Mouse (Mus musculus) lung, embryonic 15.5 days (tissue): ENCODE results near the gene Mybbp1a. TPM values are rescaled to one million over a fixed set of nuclear protein-coding genes. Genes with fewer than 3 reads are reported as not detected.

ENCODE experiments used
- ATAC-seq: fragments of 200-750 bp; cut with Nextera tagmentation; 2 replicates; pipeline ENCODE4 v1.8.0; 2017; ENCODE audit warnings: moderate number of reproducible peaks, borderline replicate concordance; ENCODE audit not compliant: low FRiP score, low TSS enrichment; ENCODE audit errors: extremely low read depth
- H3K27ac ChIP-seq: fragments of 300-500 bp; sonication (generic); 2 replicates; pipeline ENCODE4 v1.5.1; 2015; ENCODE audit warnings: moderate library complexity, mild to moderate bottlenecking, inconsistent platforms
- H3K27me3 ChIP-seq: fragments of 300-500 bp; sonication (generic); 2 replicates; pipeline ENCODE4 v1.6.1; 2015; ENCODE audit warnings: inconsistent platforms
- H3K36me3 ChIP-seq: fragments of 300-500 bp; sonication (generic); 2 replicates; pipeline ENCODE4 v1.6.1; 2015; ENCODE audit warnings: inconsistent platforms
- H3K4me1 ChIP-seq: fragments of 300-500 bp; sonication (generic); 2 replicates; pipeline ENCODE4 v1.6.1; 2015; ENCODE audit warnings: inconsistent platforms
- H3K4me2 ChIP-seq: fragments of 300-500 bp; sonication (generic); 2 replicates; pipeline ENCODE4 v1.6.1; 2015; ENCODE audit warnings: inconsistent platforms, mild to moderate bottlenecking, moderate library complexity
- H3K4me3 ChIP-seq: fragments of 300-500 bp; sonication (generic); 2 replicates; pipeline ENCODE4 v1.5.1; 2015; ENCODE audit warnings: mild to moderate bottlenecking, inconsistent platforms
- H3K9ac ChIP-seq: fragments of 300-500 bp; sonication (generic); 2 replicates; pipeline ENCODE4 v1.6.1; 2015; ENCODE audit warnings: inconsistent platforms
- H3K9me3 ChIP-seq: fragments of 300-500 bp; sonication (generic); 2 replicates; pipeline ENCODE4 v1.6.1; 2016; ENCODE audit warnings: inconsistent platforms
- WGBS: fragments of 180-500 bp; shearing (Covaris S2); methylation state at CpG from one replicate; pipeline ENCODE4 v1.1.7; 2015; 5-methylcytosine and 5-hydroxymethylcytosine counted together
- polyA plus RNA-seq: library from polyadenylated mRNA; unstranded; fragments of >200 nt; fragmentation: Nextera tagmentation; extraction: Ambion mirVana; gene quantifications from 2 replicates; pipeline ENCODE4 v1.2.1, GENCODE M21; 2015

Mybbp1a gene
- polyA plus RNA-seq, 1 experiment from 2014 or later, result 140 TPM

- no peak overlapping the region for H3K9ac ChIP-seq
- no peaks in the 10 kb centered on the region for H3K36me3 ChIP-seq
- H3K4me1 ChIP-seq, result peaks cover 66% of the 10 kb centered on the region
- H3K4me3 ChIP-seq, result no peak overlapping the region
- no peaks in the 10 kb centered on the region for H3K9me3 ChIP-seq
- no peak for ATAC-seq
- no peaks in the 10 kb centered on the region for H3K27me3 ChIP-seq
- 66% methylated on average over 6 of the region's 6 CpGs for WGBS
- no peak overlapping the region for H3K4me2 ChIP-seq
- peak overlapping the region; percentile 89 for H3K27ac ChIP-seq
Observed at GRCm38 (mm10) chr11:72471381-72471780, 30.2 kb downstream of the Mybbp1a start.

- Histone ChIP-seq H3K27ac (peak overlapping the region; percentile 89), H3K27me3 (no peaks in the 10 kb centered on the region), H3K9me3 (no peaks in the 10 kb centered on the region), H3K4me2 (no peak overlapping the region), H3K4me3 (no peak overlapping the region), H3K4me1 (peaks cover 65% of the 10 kb centered on the region), H3K9ac (no peak overlapping the region), H3K36me3 (no peaks in the 10 kb centered on the region)
- 49% methylated on average over 4 of the region's 4 CpGs for WGBS
- ATAC-seq, result peak; percentile 36
Observed at GRCm38 (mm10) chr11:72473540-72473939, 32.4 kb downstream of the Mybbp1a start.

GRCm38 (mm10) chr11:72474926-72475325 lies 33.8 kb downstream of the Mybbp1a start:
- ATAC-seq, result no peak
- Histone ChIP-seq H3K27ac (peak overlapping the region; percentile 12; the same call in 1 of the 2 replicates), H3K4me1 (peaks cover 51% of the 10 kb centered on the region), H3K4me2 (no peak overlapping the region), H3K9ac (no peak overlapping the region), H3K36me3 (no peaks in the 10 kb centered on the region), H3K9me3 (no peaks in the 10 kb centered on the region), H3K4me3 (no peak overlapping the region), H3K27me3 (no peaks in the 10 kb centered on the region)
- 69% methylated on average over 3 of the region's 3 CpGs for WGBS

GRCm38 (mm10) chr11:72475408-72475807 lies 34.3 kb downstream of the Mybbp1a start:
- no peaks in the 10 kb centered on the region for H3K27me3 ChIP-seq
- WGBS, result 70% methylated on average over 7 of the region's 7 CpGs
- H3K36me3 ChIP-seq, result no peaks in the 10 kb centered on the region
- H3K4me2 ChIP-seq, result no peak overlapping the region
- peaks cover 47% of the 10 kb centered on the region for H3K4me1 ChIP-seq
- no peak overlapping the region for H3K4me3 ChIP-seq
- no peak for ATAC-seq
- no peak overlapping the region for H3K9ac ChIP-seq
- peak overlapping the region; percentile 12; the same call in 1 of the 2 replicates for H3K27ac ChIP-seq
- no peaks in the 10 kb centered on the region for H3K9me3 ChIP-seq

- no peak overlapping the region for H3K27ac ChIP-seq
- H3K9ac ChIP-seq, result no peak overlapping the region
- H3K9me3 ChIP-seq, result no peaks in the 10 kb centered on the region
- H3K4me2 ChIP-seq, result no peak overlapping the region
- no peaks in the 10 kb centered on the region for H3K27me3 ChIP-seq
- H3K36me3 ChIP-seq, result no peaks in the 10 kb centered on the region
- WGBS, result 78% methylated on average over 7 of the region's 7 CpGs
- no peak overlapping the region for H3K4me3 ChIP-seq
- H3K4me1 ChIP-seq, result peaks cover 39% of the 10 kb centered on the region
- no peak for ATAC-seq
Observed at GRCm38 (mm10) chr11:72476074-72476625, 35.0 kb downstream of the Mybbp1a start.

GRCm38 (mm10) chr11:72477182-72477581 lies 36.0 kb downstream of the Mybbp1a start:
- no peaks in the 10 kb centered on the region for H3K27me3 ChIP-seq
- H3K36me3 ChIP-seq, result no peaks in the 10 kb centered on the region
- peaks cover 32% of the 10 kb centered on the region for H3K4me1 ChIP-seq
- H3K4me2 ChIP-seq, result no peak overlapping the region
- WGBS, result 35% methylated on average over 5 of the region's 5 CpGs
- no peak for ATAC-seq
- no peak overlapping the region for H3K4me3 ChIP-seq
- peak overlapping the region; percentile 34; the same call in 1 of the 2 replicates for H3K27ac ChIP-seq
- no peak overlapping the region for H3K9ac ChIP-seq
- H3K9me3 ChIP-seq, result no peaks in the 10 kb centered on the region

- 79% methylated on average over 1 of the region's 1 CpGs for WGBS
- peaks cover 27% of the 10 kb centered on the region for H3K4me1 ChIP-seq
- no peak overlapping the region for H3K4me3 ChIP-seq
- H3K27me3 ChIP-seq, result no peaks in the 10 kb centered on the region
- H3K36me3 ChIP-seq, result no peaks in the 10 kb centered on the region
- H3K4me2 ChIP-seq, result no peak overlapping the region
- peak overlapping the region; percentile 34; the same call in 1 of the 2 replicates for H3K27ac ChIP-seq
- no peaks in the 10 kb centered on the region for H3K9me3 ChIP-seq
- H3K9ac ChIP-seq, result no peak overlapping the region
- no peak for ATAC-seq
Observed at GRCm38 (mm10) chr11:72477653-72478052, 36.5 kb downstream of the Mybbp1a start.

GRCm38 (mm10) chr11:72478228-72478627 lies 37.1 kb downstream of the Mybbp1a start:
- peak overlapping the region; percentile 34; the same call in 1 of the 2 replicates for H3K27ac ChIP-seq
- H3K27me3 ChIP-seq, result no peaks in the 10 kb centered on the region
- no peak overlapping the region for H3K9ac ChIP-seq
- no peak overlapping the region for H3K4me2 ChIP-seq
- no peaks in the 10 kb centered on the region for H3K36me3 ChIP-seq
- 44% methylated on average over 6 of the region's 6 CpGs for WGBS
- H3K4me1 ChIP-seq, result peaks cover 21% of the 10 kb centered on the region
- no peaks in the 10 kb centered on the region for H3K9me3 ChIP-seq
- no peak overlapping the region for H3K4me3 ChIP-seq
- no peak for ATAC-seq

- Histone ChIP-seq H3K9me3 (no peaks in the 10 kb centered on the region), H3K27me3 (no peaks in the 10 kb centered on the region), H3K36me3 (no peaks in the 10 kb centered on the region), H3K4me2 (no peak overlapping the region), H3K4me1 (peaks cover 22% of the 10 kb centered on the region), H3K27ac (no peak overlapping the region), H3K9ac (no peak overlapping the region), H3K4me3 (no peak overlapping the region)
- ATAC-seq, result no peak
- 71% methylated on average over 2 of the region's 2 CpGs for whole genome bisulfite sequencing
Observed at GRCm38 (mm10) chr11:72479499-72479898, 38.3 kb downstream of the Mybbp1a start.

- Histone ChIP-seq H3K4me1 (peaks cover 39% of the 10 kb centered on the region), H3K27ac (no peak overlapping the region), H3K27me3 (no peaks in the 10 kb centered on the region), H3K36me3 (no peaks in the 10 kb centered on the region), H3K9ac (no peak overlapping the region), H3K9me3 (no peaks in the 10 kb centered on the region), H3K4me2 (no peak overlapping the region), H3K4me3 (no peak overlapping the region)
- no peak for ATAC-seq
- 71% methylated on average over 5 of the region's 5 CpGs for WGBS
Observed at GRCm38 (mm10) chr11:72481313-72481712, 40.2 kb downstream of the Mybbp1a start.

- H3K9ac ChIP-seq, result no peak overlapping the region
- H3K4me2 ChIP-seq, result no peak overlapping the region
- WGBS, result 79% methylated on average over 4 of the region's 4 CpGs
- no peaks in the 10 kb centered on the region for H3K36me3 ChIP-seq
- ATAC-seq, result no peak
- no peaks in the 10 kb centered on the region; the same call in 1 of the 2 replicates for H3K27me3 ChIP-seq
- H3K27ac ChIP-seq, result no peak overlapping the region
- H3K4me1 ChIP-seq, result peaks cover 39% of the 10 kb centered on the region
- no peak overlapping the region for H3K4me3 ChIP-seq
- H3K9me3 ChIP-seq, result no peaks in the 10 kb centered on the region
Observed at GRCm38 (mm10) chr11:72481952-72482351, 40.8 kb downstream of the Mybbp1a start.

- 0 out of 2 replicates have a peak overlapping the region, but pooled peaks have one; percentile 3 for H3K27ac ChIP-seq
- ATAC-seq, result no peak
- H3K4me2 ChIP-seq, result no peak overlapping the region
- H3K27me3 ChIP-seq, result peaks cover 21% of the 10 kb centered on the region
- 26% methylated on average over 6 of the region's 6 CpGs for WGBS
- no peaks in the 10 kb centered on the region for H3K9me3 ChIP-seq
- peaks cover 40% of the 10 kb centered on the region for H3K4me1 ChIP-seq
- no peak overlapping the region for H3K4me3 ChIP-seq
- H3K36me3 ChIP-seq, result no peaks in the 10 kb centered on the region
- no peak overlapping the region for H3K9ac ChIP-seq
Observed at GRCm38 (mm10) chr11:72484549-72484948, 43.4 kb downstream of the Mybbp1a start.
